Mouse (Mus musculus) cerebellum, adult 2 months (tissue): ENCODE measurements at regions not wholly inside any gene's neighbourhood (a gene's known extent, or its start where the extent isn't known, plus 50 kb on each side); places are given as distances from the start of the nearest gene placed in this dataset.

ENCODE experiments used
- CTCF ChIP-seq: fragments of 200-500 bp; IDR thresholded peaks from 2 replicates; pipeline ENCODE4 v1.5.1; 2011; ENCODE audit warnings: low read depth, mild to moderate bottlenecking, control low read depth, low read length, moderate library complexity, borderline replicate concordance; ENCODE audit not compliant: insufficient read depth
- POLR2A ChIP-seq: fragments of 200-500 bp; IDR thresholded peaks from 2 replicates; pipeline ENCODE4 v1.6.1; 2011; ENCODE audit warnings: low read length, control low read depth, borderline replicate concordance; ENCODE audit not compliant: insufficient read depth

- no peak for TF ChIP-seq POLR2A
- no peak for TF ChIP-seq CTCF
Observed at GRCm38 (mm10) chr13:26024696-26025095, 745.3 kb downstream of the Hdgfl1 start.
